Mouse (Mus musculus) right cerebral cortex, postnatal 14 days (tissue): ENCODE data around the gene Vmn1r53.
"Not testable (repeated sequence)": the region's sequence is repeated elsewhere in the genome, so short reads cannot be mapped to it uniquely, and the experiment has no call there.

Source experiments
- DNase-seq: peaks from one replicate; pipeline ENCODE4 v3.0.0; 2022

Vmn1r53 gene

DNA sequence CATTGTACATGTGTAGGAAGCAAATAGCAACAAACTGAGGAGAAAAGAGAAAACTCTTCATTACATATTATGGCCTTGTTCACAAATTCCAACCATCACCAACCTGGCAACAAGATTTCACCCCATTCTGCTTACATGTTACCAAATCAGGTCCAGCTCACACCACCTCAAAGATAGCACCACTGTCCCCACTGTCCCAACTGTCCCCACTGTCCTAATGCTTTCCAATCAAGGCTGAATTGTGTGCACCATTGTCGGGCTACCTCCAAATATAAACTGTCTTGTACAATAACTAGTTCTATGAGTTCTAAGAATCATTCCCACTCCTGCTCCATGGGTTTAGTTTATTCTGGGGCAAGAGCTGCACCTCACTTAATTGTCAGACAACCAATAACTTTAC lies at the start of gene Vmn1r53:
Gene Vmn1r53 (minus strand): TSS at position 101 of the 400 bp plus-strand sequence.
- no peak for DNase-seq

- DNase-seq: no peak
Observed at GRCm38 (mm10) chr6:90246000-90246399, 21.8 kb upstream of the Vmn1r53 start, which contains the start of gene Vmn1r54. Vmn1r54 (plus strand) TSS chr6:90246300.

- no peak for DNase-seq
Observed at GRCm38 (mm10) chr6:90244019-90244418, 19.8 kb upstream of the Vmn1r53 start.

DNA sequence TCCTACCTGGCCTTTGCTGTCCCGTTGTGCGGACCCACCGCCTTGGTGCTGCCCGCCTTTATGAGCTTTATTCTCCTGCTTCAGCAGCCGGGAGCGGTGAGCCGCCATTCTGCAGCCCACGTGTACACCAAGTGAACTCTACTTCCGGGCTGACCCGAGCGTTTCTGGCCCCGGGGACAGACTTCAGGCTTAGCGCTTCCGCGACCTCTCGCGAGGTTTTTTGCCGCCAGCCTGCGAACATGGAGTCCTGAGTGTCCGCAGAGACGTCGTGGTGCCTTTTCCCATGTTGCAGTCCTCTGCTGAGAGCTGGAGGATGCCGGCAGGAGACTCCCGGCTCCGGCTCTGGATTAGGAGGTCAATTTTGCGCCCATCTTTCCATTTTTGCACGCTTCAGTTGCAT lies 8.4 kb upstream of the Vmn1r53 start:
- no peak for DNase-seq

GRCm38 (mm10) chr6:90232114-90232513 lies 7.9 kb upstream of the Vmn1r53 start:
- not testable (repeated sequence) for DNase-seq

GRCm38 (mm10) chr6:90202493-90202892 lies 21.7 kb downstream of the Vmn1r53 start, which contains the start of gene V1ra8:
V1ra8 (plus strand) TSS chr6:90202793.
- DNase-seq: not testable (repeated sequence)

DNA sequence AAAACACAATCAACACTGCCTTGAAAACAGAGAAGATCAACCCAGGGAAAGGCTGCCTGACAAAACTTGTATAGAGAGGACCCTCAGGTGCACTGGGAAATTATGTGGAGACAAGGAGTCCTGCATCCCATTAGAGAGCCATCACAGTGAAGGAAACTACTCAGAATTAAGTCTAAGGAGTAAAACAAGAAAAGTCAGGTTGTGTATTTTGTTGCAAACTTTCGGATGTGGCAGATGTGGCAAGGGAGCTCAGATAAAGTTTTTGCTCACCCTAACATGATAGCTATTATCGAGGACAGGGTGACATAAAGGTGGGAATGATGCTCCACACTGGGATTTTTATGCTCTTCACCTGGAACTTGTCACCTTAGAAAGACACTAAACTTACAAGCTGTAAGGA lies 49.7 kb downstream of the Vmn1r53 start, which contains the start of gene Vmn1r52:
Gene Vmn1r52 (plus strand): TSS at position 301 of the 400 bp plus-strand sequence.
- no peak for DNase-seq
